Mouse (Mus musculus) urinary bladder, postnatal 14 days (tissue): ENCODE data around the gene Hoxb6.
A peak's percentile ranks its signal among the peaks of the same experiment; 100 is the strongest.

Experiments
- DNase-seq: peaks from one replicate; pipeline ENCODE4 v3.0.0; 2021; ENCODE audit warnings: low spot score

The Hoxb6 gene

DNA sequence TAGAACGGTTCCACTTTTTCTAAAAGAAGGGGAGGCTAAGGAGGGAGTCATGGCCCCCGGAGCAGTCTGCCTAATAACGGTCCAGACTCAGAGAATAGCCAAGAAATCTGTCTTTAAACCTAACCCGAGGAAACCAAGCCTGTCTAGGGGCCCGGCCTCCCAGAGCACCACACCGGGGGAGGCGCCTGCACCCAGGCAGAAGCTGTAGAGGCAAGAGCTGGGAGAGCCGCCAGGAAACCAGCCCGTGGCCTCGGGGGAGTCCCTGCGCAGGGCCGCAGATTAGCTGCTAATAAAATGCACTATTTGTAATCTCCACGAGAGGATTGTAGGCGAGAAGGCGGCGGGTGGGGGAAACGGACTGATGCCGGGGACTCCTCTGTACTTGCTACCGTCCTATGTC, 22.4 kb upstream of the Hoxb6 start:
- peak; percentile 53 for DNase-seq

DNA sequence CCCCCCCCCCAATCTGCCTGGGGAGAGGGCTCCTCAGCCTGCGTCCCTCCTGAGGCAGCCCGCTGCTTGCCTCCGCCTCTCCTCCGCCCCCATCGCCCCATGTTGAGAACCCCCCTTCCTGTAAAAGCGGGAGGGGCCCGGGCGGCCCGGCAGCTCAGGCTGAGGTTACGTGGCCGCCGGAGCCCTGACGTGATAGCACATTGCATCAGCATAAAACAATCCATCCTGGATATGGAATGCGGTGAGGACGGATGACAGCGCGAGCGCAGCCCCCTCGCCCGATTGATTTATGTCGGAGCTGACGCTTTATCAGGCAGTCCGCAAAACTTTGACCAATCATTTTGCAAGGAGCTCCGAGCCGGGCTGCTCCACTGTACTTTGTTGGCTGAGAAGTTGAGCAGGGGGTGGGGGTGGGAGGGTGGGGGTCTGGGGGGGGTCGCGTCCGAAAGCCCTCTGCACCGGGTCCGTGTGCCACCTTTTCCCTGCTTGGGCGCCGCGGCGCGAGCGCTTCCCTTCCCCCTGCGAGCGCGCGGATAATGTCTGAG, 21.2 kb upstream of the Hoxb6 start, which contains the start of gene Hoxb9:
TSS of gene Hoxb9 (plus strand) at position 462 of the 545 bp plus-strand sequence.
- no peak for DNase-seq

DNA sequence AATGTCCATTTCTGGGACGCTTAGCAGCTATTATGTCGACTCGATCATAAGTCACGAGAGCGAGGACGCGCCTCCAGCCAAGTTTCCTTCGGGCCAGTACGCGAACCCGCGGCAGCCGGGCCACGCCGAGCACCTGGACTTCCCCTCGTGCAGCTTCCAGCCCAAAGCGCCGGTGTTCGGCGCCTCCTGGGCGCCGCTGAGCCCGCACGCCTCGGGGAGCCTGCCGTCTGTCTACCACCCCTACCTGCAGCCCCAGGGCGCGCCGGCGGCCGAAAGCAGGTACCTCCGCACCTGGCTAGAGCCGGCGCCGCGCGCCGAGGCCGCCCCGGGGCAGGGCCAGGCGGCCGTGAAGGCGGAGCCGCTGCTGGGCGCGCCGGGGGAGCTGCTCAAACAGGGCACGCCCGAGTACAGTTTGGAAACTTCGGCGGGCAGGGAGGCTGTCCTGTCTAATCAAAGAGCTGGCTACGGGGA, 20.7 kb upstream of the Hoxb6 start:
- DNase-seq = peak; percentile 75

DNA sequence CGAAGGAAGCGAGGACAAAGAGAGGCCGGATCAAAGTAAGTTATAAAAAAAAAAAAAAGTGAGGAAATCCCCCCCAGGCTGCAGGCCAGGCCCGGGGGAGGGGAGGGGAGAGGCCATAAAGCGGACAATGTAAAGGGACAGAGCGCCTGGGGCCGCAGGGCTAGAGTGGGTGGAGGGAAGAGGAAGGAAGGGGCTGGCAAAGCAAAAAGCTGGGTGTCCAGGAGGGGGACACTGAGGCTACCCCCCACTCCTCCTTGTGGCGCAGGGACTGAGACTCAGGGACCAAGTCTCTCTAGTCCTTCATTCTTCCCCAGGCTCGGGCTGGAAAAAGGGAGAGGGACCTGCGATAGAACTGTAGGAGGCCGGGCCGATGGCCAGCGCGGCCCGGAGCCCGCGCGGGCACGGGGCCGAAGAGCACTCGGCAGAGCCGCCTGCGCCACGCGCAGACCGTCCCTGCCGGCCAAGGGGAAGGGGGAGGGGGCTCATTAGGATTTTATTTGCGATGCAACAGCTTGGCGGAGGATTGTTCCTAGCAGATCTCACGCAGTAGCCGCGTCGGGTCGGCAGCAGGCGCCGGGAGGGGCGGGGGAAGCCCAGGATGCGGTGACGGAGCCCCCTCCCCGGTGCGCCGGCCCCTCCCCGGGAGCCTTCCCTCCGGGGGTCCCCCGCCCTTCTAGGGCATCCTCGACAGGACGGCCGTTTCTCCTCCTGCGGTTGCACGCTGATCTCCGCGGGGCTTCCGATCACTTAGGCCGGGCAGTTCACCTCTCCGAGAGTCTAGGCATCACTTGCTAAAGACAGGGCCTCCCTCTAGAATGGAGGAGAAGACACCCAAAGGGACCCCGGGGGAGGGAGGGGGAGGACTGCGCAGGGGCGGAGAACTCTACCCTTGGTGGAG, 20.0 kb upstream of the Hoxb6 start:
- DNase-seq = no peak

- no peak for DNase-seq
These were observed 17.8 kb upstream of the Hoxb6 start for GRCm38 (mm10) chr11:96274428-96274827.

- DNase-seq = no peak
These were observed 16.4 kb upstream of the Hoxb6 start for GRCm38 (mm10) chr11:96275896-96276295.

- DNase-seq = no peak
These were observed 14.9 kb upstream of the Hoxb6 start for GRCm38 (mm10) chr11:96277151-96278044.

- DNase-seq = no peak
These were observed 14.0 kb upstream of the Hoxb6 start for GRCm38 (mm10) chr11:96278324-96278723.

DNA sequence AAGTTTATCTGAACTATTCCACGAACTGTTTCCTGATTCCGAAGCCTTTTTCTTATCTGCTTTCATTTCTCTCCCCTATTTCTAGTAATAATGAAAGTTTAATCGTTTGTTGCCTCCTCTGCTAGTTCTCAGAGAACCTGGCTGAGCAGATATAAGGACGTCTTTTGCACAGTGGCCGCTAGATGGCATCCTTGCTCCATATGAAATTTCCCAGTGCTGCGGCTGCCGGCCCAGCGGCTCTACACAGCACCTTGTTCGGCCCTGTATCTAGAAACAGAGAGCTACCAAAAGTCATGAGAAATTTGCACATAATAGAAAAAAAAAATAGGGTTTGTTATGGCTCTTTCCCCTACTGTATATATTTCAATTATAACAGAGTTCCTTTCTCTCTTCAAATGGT, 13.5 kb upstream of the Hoxb6 start:
- DNase-seq = peak; percentile 87

DNA sequence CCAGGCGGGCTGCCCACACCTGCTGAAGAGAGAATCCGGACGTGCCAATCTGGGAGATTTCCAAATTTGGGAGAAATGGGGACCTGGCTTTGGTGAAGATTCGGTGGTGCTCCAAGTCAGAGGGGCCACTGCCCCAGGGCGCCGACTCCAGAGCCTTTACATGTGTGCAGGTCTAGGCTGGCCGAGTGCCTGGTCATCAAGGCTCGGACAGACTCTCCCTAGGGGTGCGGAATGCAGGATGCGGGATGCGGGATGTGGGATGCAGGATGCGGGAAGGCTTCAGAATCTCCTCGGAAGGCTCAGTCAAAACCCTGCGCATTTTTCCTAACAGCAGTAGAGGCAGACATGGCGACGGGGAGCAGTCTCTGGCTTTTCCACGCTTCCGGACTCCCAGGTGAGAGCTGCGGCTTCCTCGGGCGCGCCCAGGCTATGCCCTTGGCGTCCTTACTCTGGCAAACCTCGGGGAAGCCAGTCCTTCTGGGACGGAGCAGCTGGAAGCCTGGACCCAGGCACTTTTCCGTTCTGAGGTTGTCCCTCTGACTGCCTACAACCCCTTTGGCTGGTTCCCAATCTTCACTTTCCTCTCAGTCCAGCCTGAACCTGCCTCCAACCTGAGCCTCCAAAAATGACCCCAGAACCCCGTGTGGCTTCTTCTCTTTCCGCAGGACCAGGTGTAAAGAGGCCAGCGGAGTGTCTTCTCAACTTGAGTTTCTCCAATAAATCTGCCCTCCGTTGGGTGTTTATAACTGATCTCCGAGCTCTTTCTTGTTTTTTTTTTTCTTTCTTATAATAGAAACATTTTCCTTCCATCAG, 12.6 kb upstream of the Hoxb6 start:
- no peak for DNase-seq

DNA sequence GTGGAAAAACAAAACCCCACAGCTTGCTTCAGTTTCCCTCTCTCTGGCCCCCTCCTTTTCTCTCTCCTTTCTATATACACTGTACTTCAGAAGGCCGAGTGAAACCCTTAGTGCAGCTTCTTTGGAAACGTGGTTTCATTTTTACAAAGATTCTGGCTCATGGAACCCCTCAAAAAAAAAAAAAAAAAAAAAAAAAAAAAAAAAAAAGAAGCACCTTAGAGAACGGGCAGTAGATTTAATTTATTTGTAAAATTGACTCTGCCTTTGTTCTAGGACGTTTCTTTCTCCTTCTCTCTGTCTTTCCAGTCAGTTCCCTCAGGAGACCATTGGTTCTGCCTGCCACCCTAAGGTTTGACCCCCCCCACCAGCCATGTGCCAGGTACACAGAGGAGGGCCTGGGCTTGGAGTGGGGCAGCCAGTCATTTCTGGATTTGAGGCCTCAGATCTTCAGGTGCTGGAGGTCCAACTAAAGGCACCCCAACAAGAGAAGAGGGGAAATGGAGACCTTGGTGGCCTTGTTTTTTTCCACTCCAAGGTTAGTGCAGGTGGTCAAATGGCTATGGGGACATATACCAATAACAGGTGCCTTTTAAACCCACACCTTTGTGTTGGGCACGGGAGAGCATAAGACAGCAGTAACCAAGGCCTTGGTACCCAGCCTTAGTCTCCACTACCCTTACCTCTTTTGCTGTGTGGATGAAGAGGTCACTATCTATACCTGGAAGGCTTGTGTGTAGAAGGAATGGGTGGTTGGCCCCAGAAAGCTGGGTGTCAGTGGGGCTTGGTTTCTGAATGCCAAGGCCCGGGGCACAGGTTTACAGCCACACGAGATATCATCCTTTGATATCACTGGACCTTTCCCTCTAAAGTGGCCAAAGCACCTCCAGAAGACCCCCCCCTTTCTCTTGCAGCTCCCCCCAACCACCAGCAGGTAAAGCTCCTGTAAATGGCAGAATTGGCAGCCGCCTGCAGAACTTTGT, 11.6 kb upstream of the Hoxb6 start:
- DNase-seq = no peak

DNA sequence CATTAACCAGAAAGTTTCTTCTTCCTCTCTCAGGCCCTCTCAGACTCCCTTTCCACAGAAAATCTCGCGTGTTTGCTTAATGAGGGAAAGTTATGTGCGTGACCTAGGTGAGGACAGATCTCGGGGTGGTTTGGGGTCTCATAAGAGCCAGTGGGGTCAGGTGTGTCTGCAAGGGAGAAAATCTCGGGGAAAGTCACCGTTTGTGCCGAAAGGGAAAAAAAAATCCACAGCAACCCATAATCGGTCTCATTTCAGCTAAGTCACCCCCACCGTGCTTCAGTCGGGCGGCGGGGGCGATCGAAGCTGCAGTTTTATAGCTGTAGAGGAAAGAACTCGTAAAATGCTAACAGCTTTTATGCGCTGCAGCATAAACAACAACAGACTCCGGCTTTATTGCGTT, 10.9 kb upstream of the Hoxb6 start:
- DNase-seq = no peak

GRCm38 (mm10) chr11:96281855-96282570, 10.3 kb upstream of the Hoxb6 start, which contains the start of gene Hoxb8:
Gene Hoxb8 (plus strand): TSS chr11:96281905.
- DNase-seq = no peak

GRCm38 (mm10) chr11:96282795-96283430, 9.4 kb upstream of the Hoxb6 start:
- no peak for DNase-seq

DNA sequence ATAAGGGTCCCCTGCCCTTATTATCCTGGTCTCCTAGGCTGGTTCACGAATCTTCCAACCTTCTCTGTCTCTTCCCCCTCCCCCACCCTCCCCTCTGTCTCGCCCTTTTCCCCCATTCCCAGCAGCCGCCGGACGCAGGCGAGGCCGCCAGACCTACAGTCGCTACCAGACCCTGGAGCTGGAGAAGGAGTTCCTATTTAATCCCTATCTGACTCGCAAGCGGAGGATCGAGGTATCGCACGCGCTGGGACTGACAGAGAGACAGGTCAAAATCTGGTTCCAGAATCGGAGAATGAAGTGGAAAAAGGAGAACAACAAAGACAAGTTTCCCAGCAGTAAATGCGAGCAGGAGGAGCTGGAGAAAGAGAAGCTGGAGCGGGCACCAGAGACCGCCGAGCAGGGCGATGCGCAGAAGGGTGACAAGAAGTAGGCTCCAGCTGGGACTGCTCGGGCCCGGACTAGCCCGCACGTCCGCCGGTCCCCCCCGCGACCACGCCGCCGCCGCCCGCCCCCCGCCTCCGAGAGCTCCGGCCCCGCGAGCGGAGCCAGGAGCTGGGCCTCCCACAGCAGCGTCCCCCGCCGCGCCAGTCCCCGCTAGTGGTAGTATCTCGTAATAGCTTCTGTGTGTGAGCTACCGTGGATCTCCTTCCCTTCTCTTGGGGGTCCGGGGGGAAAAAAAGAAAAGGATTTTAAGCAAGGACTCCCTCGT, 8.1 kb upstream of the Hoxb6 start:
- DNase-seq = peak; percentile 58

- peak; percentile 37 for DNase-seq
These were observed 7.2 kb upstream of the Hoxb6 start for GRCm38 (mm10) chr11:96284774-96285734.
